Mouse (Mus musculus): ENCODE measurements around the gene Itga9. TPM values are rescaled to one million over a fixed set of nuclear protein-coding genes. Genes with fewer than 3 reads are reported as not detected.

The Itga9 gene
- polyA plus RNA-seq, 1 experiment from 2014 or later: 12.6 TPM

DNA sequence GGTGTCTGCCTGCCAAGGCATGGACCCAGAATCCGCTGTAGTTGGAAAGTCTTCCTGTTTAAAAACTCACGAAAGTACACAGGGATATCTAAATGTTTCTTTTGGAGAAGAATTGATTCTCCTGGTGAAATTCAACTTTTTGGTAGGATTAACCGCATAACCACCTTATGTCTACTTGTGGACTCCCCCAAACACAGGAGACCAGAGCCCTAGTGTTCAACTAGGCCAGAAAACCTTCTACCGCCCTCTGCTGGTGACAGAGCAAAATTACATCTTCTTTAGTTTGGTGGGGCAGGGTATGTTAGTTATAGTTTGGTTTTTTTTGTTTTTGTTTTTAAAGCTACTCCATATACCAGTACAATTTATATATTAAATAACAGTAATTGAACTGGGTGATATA is 264.6 kb downstream of the Itga9 start:
- peaks cover 20% of the 10 kb centered on the region for H3K4me1 ChIP-seq (replicated peaks)
- WGBS: 60% methylated on average over 4 of the region's 4 CpGs
- peaks cover 11% of the 10 kb centered on the region for H3K9me3 ChIP-seq
- no peaks in the 10 kb centered on the region for H3K27me3 ChIP-seq
- H3K4me2 ChIP-seq: no peak overlapping the region
- H3K9ac ChIP-seq (replicated peaks): no peak overlapping the region
- ATAC-seq (ENCODE audit: insufficient number of reproducible peaks, insufficient read depth, low FRiP score, low TSS enrichment, low read depth): no peak
- no peak overlapping the region for H3K4me3 ChIP-seq (replicated peaks)
- H3K27ac ChIP-seq: no peak overlapping the region
- H3K36me3 ChIP-seq: peaks cover 26% of the 10 kb centered on the region

DNA sequence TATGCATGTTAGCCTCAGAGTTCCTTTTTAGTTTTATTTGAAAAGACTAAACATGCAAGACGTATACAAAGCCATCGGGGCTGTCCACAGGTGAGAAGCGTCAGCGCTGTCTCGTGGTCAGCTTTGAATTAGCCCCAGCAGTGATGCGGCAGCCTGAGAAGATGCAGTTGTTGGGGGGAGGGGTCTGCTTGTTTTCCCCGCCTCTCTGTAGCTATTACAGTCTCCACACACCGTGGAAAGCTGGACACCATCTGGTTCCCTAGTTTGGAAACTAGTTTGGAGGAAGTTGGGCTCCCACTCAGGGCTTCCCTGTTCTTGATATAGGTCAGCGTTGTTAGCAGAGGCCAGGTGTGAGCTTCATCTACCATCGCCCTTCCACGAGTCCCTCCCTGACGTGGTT is 266.5 kb downstream of the Itga9 start:
- Histone ChIP-seq H3K4me1 (replicated peaks) (peaks cover 21% of the 10 kb centered on the region), H3K4me2 (no peak overlapping the region), H3K36me3 (peaks cover 33% of the 10 kb centered on the region), H3K4me3 (replicated peaks) (no peak overlapping the region), H3K27me3 (no peaks in the 10 kb centered on the region), H3K9me3 (peaks cover 11% of the 10 kb centered on the region), H3K27ac (no peak overlapping the region), H3K9ac (replicated peaks) (no peak overlapping the region)
- no peak for ATAC-seq (ENCODE audit: insufficient number of reproducible peaks, insufficient read depth, low FRiP score, low TSS enrichment, low read depth)
- WGBS: 72% methylated on average over 12 of the region's 12 CpGs

DNA sequence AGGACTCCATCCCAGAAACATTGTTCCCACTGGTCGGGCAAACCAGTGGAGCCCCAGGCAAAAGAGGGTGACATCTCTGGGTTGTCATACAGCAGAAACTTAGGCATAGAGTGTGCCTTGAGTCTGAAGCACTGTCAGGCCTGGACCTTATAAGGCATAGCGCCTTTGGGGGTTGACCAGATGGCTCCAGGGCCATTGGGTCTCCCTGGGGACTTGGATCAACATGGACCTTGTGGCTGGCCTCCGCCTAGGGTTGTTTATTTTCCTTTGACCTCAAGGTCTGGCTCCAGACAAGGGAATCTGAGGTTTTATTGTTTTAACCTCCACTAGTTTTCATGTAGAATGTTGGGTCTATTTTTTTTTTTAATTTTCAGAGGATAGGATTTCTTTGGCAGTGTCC is 267.1 kb downstream of the Itga9 start:
- Histone ChIP-seq H3K4me3 (replicated peaks) (no peak overlapping the region), H3K9ac (replicated peaks) (no peak overlapping the region), H3K9me3 (peaks cover 11% of the 10 kb centered on the region), H3K4me1 (replicated peaks) (peaks cover 20% of the 10 kb centered on the region), H3K4me2 (no peak overlapping the region), H3K27ac (no peak overlapping the region), H3K36me3 (peaks cover 34% of the 10 kb centered on the region), H3K27me3 (no peaks in the 10 kb centered on the region)
- ATAC-seq (ENCODE audit: insufficient number of reproducible peaks, insufficient read depth, low FRiP score, low TSS enrichment, low read depth): no peak
- WGBS: 91% methylated on average over 3 of the region's 3 CpGs

DNA sequence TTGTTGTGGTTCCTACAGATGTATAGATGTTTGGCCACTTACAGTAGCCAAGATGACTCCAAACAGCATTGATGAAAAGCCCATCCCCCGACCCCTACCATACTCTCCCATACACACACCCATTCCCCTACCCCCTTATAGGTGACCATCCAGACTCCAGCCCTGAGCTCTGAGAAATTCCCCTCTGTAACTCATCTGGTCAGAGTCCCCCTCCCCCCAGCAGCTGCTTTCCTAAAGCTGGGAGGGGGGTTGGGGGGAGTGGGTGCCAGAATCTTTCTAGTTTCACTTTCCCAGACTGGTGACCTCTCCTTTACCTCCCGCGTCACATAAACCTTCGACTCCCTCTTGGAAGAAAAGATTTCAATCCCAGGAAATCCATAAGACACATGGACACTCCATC is 269.2 kb downstream of the Itga9 start:
- Histone ChIP-seq H3K36me3 (peaks cover 33% of the 10 kb centered on the region), H3K9me3 (peaks cover 11% of the 10 kb centered on the region), H3K4me2 (no peak overlapping the region), H3K9ac (replicated peaks) (no peak overlapping the region), H3K4me3 (replicated peaks) (no peak overlapping the region), H3K27me3 (no peaks in the 10 kb centered on the region), H3K27ac (peak overlapping the region; percentile 73), H3K4me1 (replicated peaks) (peaks cover 20% of the 10 kb centered on the region)
- ATAC-seq (ENCODE audit: insufficient number of reproducible peaks, insufficient read depth, low FRiP score, low TSS enrichment, low read depth): 0 out of 2 replicates have a peak, but pooled peaks have one; percentile 32
- 54% methylated on average over 4 of the region's 4 CpGs for WGBS

DNA sequence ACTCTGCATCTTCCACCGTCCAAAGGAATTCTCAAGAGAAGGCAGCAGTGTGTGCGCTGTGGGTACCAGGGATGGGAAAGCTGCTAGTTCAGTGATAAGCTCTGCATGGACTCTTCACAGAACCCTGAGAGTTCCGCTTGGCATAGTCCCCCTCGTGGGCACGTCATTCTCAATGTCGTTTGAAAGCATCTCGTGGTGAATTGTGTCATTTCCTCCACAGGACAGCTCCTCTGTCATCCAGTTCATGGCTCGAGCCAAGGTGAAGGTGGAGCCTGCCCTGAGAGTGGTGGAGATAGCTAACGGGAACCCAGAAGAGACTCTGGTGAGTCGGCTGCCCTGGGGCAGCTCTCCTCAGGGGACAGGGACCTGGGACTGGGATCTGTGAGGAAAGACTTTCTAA is 270.4 kb downstream of the Itga9 start:
- H3K27me3 ChIP-seq: no peaks in the 10 kb centered on the region
- H3K4me1 ChIP-seq (replicated peaks): peaks cover 20% of the 10 kb centered on the region
- no peak overlapping the region for H3K4me2 ChIP-seq
- ATAC-seq (ENCODE audit: insufficient number of reproducible peaks, insufficient read depth, low FRiP score, low TSS enrichment, low read depth): no peak
- H3K9me3 ChIP-seq: peaks cover 11% of the 10 kb centered on the region
- no peak overlapping the region for H3K4me3 ChIP-seq (replicated peaks)
- WGBS: 83% methylated on average over 10 of the region's 10 CpGs
- no peak overlapping the region for H3K27ac ChIP-seq
- H3K36me3 ChIP-seq: peaks cover 31% of the 10 kb centered on the region
- H3K9ac ChIP-seq (replicated peaks): no peak overlapping the region

DNA sequence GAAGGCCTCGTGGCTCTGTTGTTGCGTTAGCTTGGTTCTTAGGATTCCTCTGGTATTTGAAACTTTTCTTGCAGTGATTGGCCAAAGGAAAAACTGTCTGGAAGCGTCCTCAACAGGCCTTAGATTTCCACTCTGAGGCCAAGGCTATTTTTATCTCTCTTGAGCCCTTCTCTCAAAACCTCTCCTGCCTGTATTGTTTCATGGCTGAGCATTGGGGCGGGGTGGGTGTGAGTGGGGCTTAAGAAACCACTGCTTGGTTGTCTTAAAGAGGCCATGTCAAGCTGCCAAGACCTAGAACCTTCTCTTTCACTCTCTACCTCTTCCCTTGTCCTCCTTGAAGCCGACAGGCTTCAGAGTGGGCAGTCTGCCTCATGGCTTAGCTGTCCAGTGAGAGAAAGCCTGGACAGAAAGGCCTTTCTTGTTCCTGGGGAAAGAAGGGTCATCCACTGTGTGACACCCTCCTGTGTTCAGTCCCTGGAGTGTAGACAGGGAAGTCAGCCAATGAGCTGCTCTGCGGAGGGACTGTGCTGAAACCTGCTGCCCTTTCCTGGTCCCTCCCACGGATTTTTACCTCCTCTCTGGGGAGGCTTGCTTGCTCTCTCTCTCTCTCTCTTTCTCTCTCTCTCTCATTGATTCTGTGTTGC is 271.0 kb downstream of the Itga9 start:
- Histone ChIP-seq H3K4me2 (no peak overlapping the region), H3K36me3 (peaks cover 26% of the 10 kb centered on the region), H3K27ac (no peak overlapping the region), H3K9me3 (peaks cover 11% of the 10 kb centered on the region), H3K27me3 (no peaks in the 10 kb centered on the region), H3K4me3 (replicated peaks) (no peak overlapping the region), H3K9ac (replicated peaks) (no peak overlapping the region), H3K4me1 (replicated peaks) (peaks cover 20% of the 10 kb centered on the region)
- 88% methylated on average over 7 of the region's 7 CpGs for WGBS
- no peak for ATAC-seq (ENCODE audit: insufficient number of reproducible peaks, insufficient read depth, low FRiP score, low TSS enrichment, low read depth)

DNA sequence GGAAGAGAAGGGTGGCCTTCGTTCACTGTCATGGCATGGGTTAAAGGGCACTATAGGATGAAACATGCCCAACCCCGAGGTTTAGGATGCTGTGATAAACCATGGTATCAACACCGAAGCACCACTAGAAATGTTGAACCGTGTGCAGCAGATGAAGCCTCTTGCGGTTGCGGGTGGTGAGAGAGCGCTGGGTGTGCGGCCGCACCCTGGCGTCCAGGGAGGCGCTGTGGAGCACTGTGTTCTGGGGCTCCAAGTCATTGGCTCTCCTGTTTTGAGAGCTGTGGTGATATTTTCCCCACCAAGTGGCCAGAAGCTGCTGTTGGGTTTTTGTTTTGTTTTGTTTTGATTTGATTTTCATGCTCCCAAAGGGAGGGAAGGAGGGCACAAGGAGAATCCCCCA is 272.1 kb downstream of the Itga9 start:
- Histone ChIP-seq H3K4me2 (no peak overlapping the region), H3K4me3 (replicated peaks) (no peak overlapping the region), H3K9me3 (peaks cover 8% of the 10 kb centered on the region), H3K27me3 (no peaks in the 10 kb centered on the region), H3K36me3 (peaks cover 21% of the 10 kb centered on the region), H3K9ac (replicated peaks) (no peak overlapping the region), H3K4me1 (replicated peaks) (peaks cover 20% of the 10 kb centered on the region), H3K27ac (no peak overlapping the region)
- no peak for ATAC-seq (ENCODE audit: insufficient number of reproducible peaks, insufficient read depth, low FRiP score, low TSS enrichment, low read depth)
- WGBS: 86% methylated on average over 11 of the region's 11 CpGs

DNA sequence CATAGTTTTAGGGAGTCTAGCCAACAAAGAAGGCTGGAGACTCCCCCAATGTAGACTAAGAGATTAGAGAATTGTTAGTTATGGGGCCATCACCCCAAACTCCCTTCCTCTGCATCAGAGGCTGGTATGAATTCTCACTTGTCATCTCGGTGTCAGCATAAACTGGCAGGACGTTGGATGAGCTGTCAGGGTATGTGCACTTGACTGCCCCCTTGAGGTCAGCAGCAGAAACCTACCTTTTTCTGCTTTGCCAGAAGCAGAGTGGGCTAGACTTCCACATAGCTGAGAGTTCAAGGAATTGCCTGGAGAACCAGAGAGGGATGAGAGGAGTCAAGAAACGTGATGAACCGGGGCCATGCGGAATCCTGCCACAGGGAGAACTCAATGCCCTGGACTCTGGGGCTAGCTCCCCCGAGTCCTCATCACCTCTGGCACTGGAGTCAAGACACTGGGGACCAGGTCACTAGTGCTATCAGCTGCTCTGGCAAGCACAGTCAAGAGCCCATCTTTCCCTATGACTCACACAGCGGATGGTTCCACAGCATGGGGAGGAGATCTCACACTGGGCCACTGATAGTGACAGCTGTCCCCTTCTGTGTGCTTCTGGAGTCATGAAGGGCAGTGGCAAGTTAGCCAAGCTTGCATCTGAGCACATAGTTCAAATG is 274.9 kb downstream of the Itga9 start:
- Histone ChIP-seq H3K27me3 (no peaks in the 10 kb centered on the region), H3K36me3 (peaks cover 19% of the 10 kb centered on the region; the same call in 1 of the 2 replicates), H3K27ac (no peak overlapping the region), H3K4me3 (replicated peaks) (no peak overlapping the region), H3K9ac (replicated peaks) (no peak overlapping the region), H3K9me3 (no peaks in the 10 kb centered on the region), H3K4me1 (replicated peaks) (peaks cover 3% of the 10 kb centered on the region; the same call in 1 of the 2 replicates), H3K4me2 (no peak overlapping the region)
- ATAC-seq (ENCODE audit: insufficient number of reproducible peaks, insufficient read depth, low FRiP score, low TSS enrichment, low read depth): no peak
- 74% methylated on average over 7 of the region's 7 CpGs for WGBS

DNA sequence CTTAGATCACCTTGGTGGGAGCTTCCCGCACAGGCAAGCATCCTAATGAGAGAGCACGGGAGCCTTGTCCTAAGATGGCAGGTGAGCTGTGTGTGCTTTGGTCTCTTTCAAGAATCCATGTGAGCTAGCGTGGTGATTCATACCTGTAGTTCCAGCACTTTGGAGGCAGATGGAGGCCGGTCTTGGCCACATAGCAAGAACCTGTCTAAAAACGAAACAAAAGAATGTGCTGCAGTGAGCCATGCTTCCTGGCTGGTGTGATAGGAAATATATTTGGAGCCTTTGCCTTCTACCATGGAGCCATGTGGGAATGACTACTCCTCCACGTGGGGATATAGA is 275.4 kb downstream of the Itga9 start:
- WGBS: 90% methylated on average over 6 of the region's 6 CpGs
- no peak overlapping the region for H3K4me2 ChIP-seq
- H3K27ac ChIP-seq: no peak overlapping the region
- H3K36me3 ChIP-seq: peaks cover 19% of the 10 kb centered on the region; the same call in 1 of the 2 replicates
- no peak overlapping the region for H3K4me3 ChIP-seq (replicated peaks)
- H3K4me1 ChIP-seq (replicated peaks): 0 out of 2 replicates have a peak, but pooled peaks cover 3% of the 10 kb centered on the region
- H3K27me3 ChIP-seq: no peaks in the 10 kb centered on the region
- no peaks in the 10 kb centered on the region for H3K9me3 ChIP-seq
- ATAC-seq (ENCODE audit: insufficient number of reproducible peaks, insufficient read depth, low FRiP score, low TSS enrichment, low read depth): no peak
- H3K9ac ChIP-seq (replicated peaks): no peak overlapping the region

DNA sequence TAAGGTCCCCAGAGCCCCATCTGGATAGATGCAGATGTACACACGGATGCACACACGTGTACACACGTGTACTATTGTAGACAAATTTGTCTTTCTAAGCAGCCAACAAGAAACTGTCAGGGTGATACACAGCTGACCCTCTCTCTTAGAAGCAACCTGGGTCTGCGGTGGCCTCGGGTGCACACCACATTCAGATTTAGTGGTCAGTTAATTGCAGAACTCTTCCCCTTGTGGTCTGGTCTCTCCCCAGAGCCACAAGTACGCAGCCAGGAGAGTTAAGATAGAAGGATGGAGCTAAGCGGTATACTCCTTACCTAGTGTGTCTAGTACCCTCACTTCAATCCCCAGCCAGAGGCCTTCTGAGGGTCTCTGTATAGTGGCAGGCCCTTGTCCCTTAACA is 276.7 kb downstream of the Itga9 start:
- Histone ChIP-seq H3K4me2 (no peak overlapping the region), H3K9me3 (no peaks in the 10 kb centered on the region), H3K4me3 (replicated peaks) (no peak overlapping the region), H3K4me1 (replicated peaks) (no peaks in the 10 kb centered on the region), H3K27ac (no peak overlapping the region), H3K9ac (replicated peaks) (no peak overlapping the region), H3K36me3 (peaks cover 10% of the 10 kb centered on the region; the same call in 1 of the 2 replicates), H3K27me3 (no peaks in the 10 kb centered on the region)
- ATAC-seq (ENCODE audit: insufficient number of reproducible peaks, insufficient read depth, low FRiP score, low TSS enrichment, low read depth): no peak
- 90% methylated on average over 7 of the region's 7 CpGs for WGBS

DNA sequence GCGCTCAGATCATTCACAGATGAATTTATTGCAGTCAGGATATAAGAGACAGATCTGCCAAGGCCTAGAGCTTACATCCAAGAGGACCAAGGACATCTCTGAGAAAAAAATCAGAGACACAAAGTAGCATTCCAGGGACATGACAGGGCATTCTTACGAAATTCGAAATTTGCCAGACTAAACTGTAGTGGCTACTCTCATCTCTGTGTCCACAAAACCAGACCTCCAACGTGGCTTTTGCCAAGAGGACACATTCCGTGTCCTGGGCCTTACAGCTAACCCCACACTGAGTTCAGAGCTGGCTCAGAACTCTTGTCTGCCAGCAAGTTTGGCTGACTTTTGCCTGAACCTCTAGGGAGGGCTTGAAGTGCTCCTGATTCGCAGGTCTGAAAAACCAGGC is 279.3 kb downstream of the Itga9 start:
- WGBS: 83% methylated on average over 6 of the region's 6 CpGs
- Histone ChIP-seq H3K4me2 (no peak overlapping the region), H3K27me3 (no peaks in the 10 kb centered on the region), H3K9me3 (no peaks in the 10 kb centered on the region), H3K9ac (replicated peaks) (no peak overlapping the region), H3K36me3 (peaks cover 10% of the 10 kb centered on the region; the same call in 1 of the 2 replicates), H3K27ac (no peak overlapping the region), H3K4me3 (replicated peaks) (no peak overlapping the region), H3K4me1 (replicated peaks) (peaks cover 15% of the 10 kb centered on the region)
- no peak for ATAC-seq (ENCODE audit: insufficient number of reproducible peaks, insufficient read depth, low FRiP score, low TSS enrichment, low read depth)

DNA sequence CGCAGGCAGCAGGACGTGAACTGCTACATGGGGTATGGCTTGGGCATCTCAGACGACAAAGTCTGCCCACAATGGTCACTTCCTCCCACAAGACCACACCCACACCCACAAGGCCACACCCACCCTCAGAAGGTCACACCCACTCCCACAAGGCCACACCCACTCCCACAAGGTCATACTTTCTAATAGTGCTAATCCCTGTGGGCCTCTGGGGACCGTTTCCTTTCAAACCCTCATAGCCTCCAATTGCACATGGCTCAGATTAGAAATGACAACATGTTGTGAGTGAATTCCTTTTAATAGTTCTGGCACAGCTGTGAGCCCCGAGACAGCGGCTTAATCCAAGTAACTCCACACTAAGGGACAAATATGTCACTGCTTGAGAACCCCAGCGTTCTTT is 280.7 kb downstream of the Itga9 start:
- Histone ChIP-seq H3K27ac (no peak overlapping the region), H3K27me3 (no peaks in the 10 kb centered on the region), H3K36me3 (peaks cover 10% of the 10 kb centered on the region; the same call in 1 of the 2 replicates), H3K4me3 (replicated peaks) (no peak overlapping the region), H3K4me2 (no peak overlapping the region), H3K9ac (replicated peaks) (no peak overlapping the region), H3K9me3 (no peaks in the 10 kb centered on the region), H3K4me1 (replicated peaks) (peaks cover 29% of the 10 kb centered on the region)
- no peak for ATAC-seq (ENCODE audit: insufficient number of reproducible peaks, insufficient read depth, low FRiP score, low TSS enrichment, low read depth)
- 79% methylated on average over 7 of the region's 7 CpGs for WGBS

Measured in limb, embryonic 12.5 days (tissue).